Mouse (Mus musculus): ENCODE measurements around the gene Ccl25. TPM values are rescaled to one million over a fixed set of nuclear protein-coding genes. Genes with fewer than 3 reads are reported as not detected.

The Ccl25 gene
- 15.7 and 17.8 TPM in 2 replicates for polyA plus RNA-seq (2014; fragmentation: Nextera tagmentation; extraction: Ambion mirVana)

- Histone ChIP-seq H3K4me1 (ENCODE audit: control insufficient read depth, insufficient read depth, low read length) (peaks cover 17% of the 10 kb centered on the region), H3K9me3 (ENCODE audit: control insufficient read depth, low read length) (no peaks in the 10 kb centered on the region), H3K36me3 (ENCODE audit: control insufficient read depth, insufficient read depth, low read length) (peaks cover 2% of the 10 kb centered on the region; the same call in 1 of the 2 replicates), H3K4me2 (peak within 1 kb of the TSS; percentile 93), H3K27me3 (ENCODE audit: control insufficient read depth, insufficient read depth, low read length) (no peaks in the 10 kb centered on the region), H3K9ac (ENCODE audit: low read length) (peak within 1 kb of the TSS; percentile 98), H3K4me3 (ENCODE audit: low read depth, low read length) (peak within 1 kb of the TSS; percentile 98), H3K27ac (ENCODE audit: low read depth, low read length) (peak within 1 kb of the TSS; percentile 81)
- WGBS, result under 1% methylated on average over 68 of the region's 78 CpGs
- ATAC-seq (ENCODE audit: low FRiP score), result peak; percentile 98
- DNase-seq (ENCODE audit: low spot score, missing footprints), result peak; percentile 99
Measured at GRCm38 (mm10) chr8:4324983-4325750, at the start of gene Ccl25, which contains the start of gene Elavl1. Gene Ccl25 (plus strand): TSS chr8:4325210. Gene Elavl1 (minus strand): TSS chr8:4325413.

- peak within 1 kb of the TSS; percentile 58 for H3K4me3 ChIP-seq (ENCODE audit: low read depth, low read length)
- DNase-seq (ENCODE audit: low spot score, missing footprints) (peak; percentile 100), ATAC-seq (ENCODE audit: low FRiP score) (peak; percentile 99)
- under 1% methylated on average over 39 of the region's 39 CpGs for WGBS
- H3K4me1 ChIP-seq (ENCODE audit: control insufficient read depth, insufficient read depth, low read length), result peaks cover 3% of the 10 kb centered on the region; the same call in 1 of the 2 replicates
- 0 out of 2 replicates have a peak, but pooled peaks cover 3% of the 10 kb centered on the region for H3K36me3 ChIP-seq (ENCODE audit: control insufficient read depth, insufficient read depth, low read length)
- peak within 1 kb of the TSS; percentile 64 for H3K4me2 ChIP-seq
- H3K9ac ChIP-seq (ENCODE audit: low read length), result peak within 1 kb of the TSS; percentile 77
- no peaks in the 10 kb centered on the region for H3K9me3 ChIP-seq (ENCODE audit: control insufficient read depth, low read length)
- H3K27me3 ChIP-seq (ENCODE audit: control insufficient read depth, insufficient read depth, low read length), result no peaks in the 10 kb centered on the region
- H3K27ac ChIP-seq (ENCODE audit: low read depth, low read length), result 0 out of 2 replicates have a peak within 1 kb of the TSS, but pooled peaks have one; percentile 25
Measured at GRCm38 (mm10) chr8:4275275-4276110, 49.5 kb upstream of the Ccl25 start, which contains the start of gene Timm44. Gene Timm44 (minus strand): TSS chr8:4275913.

- Histone ChIP-seq H3K36me3 (ENCODE audit: control insufficient read depth, insufficient read depth, low read length) (0 out of 2 replicates have a peak, but pooled peaks cover 3% of the 10 kb centered on the region), H3K4me2 (peak overlapping the region; percentile 64), H3K4me1 (ENCODE audit: control insufficient read depth, insufficient read depth, low read length) (peaks cover 3% of the 10 kb centered on the region; the same call in 1 of the 2 replicates), H3K9me3 (ENCODE audit: control insufficient read depth, low read length) (no peaks in the 10 kb centered on the region), H3K27ac (ENCODE audit: low read depth, low read length) (0 out of 2 replicates have a peak overlapping the region, but pooled peaks have one; percentile 25), H3K4me3 (ENCODE audit: low read depth, low read length) (peak overlapping the region; percentile 58), H3K9ac (ENCODE audit: low read length) (peak overlapping the region; percentile 70), H3K27me3 (ENCODE audit: control insufficient read depth, insufficient read depth, low read length) (no peaks in the 10 kb centered on the region)
- 26% methylated on average over 9 of the region's 9 CpGs for WGBS
- no peak for ATAC-seq (ENCODE audit: low FRiP score)
- DNase-seq (ENCODE audit: low spot score, missing footprints), result no peak
Measured at GRCm38 (mm10) chr8:4276111-4276465, 48.9 kb upstream of the Ccl25 start.

- no peak overlapping the region for H3K4me2 ChIP-seq
Measured at GRCm38 (mm10) chr8:4292738-4293137, 32.3 kb upstream of the Ccl25 start.

GRCm38 (mm10) chr8:4297822-4298221, 27.2 kb upstream of the Ccl25 start:
- Histone ChIP-seq H3K9me3 (ENCODE audit: control insufficient read depth, low read length) (no peaks in the 10 kb centered on the region), H3K9ac (ENCODE audit: low read length) (no peak overlapping the region), H3K27ac (ENCODE audit: low read depth, low read length) (no peak overlapping the region), H3K4me1 (ENCODE audit: control insufficient read depth, insufficient read depth, low read length) (no peaks in the 10 kb centered on the region), H3K27me3 (ENCODE audit: control insufficient read depth, insufficient read depth, low read length) (no peaks in the 10 kb centered on the region), H3K4me2 (no peak overlapping the region), H3K36me3 (ENCODE audit: control insufficient read depth, insufficient read depth, low read length) (peaks cover 24% of the 10 kb centered on the region), H3K4me3 (ENCODE audit: low read depth, low read length) (no peak overlapping the region)
- ATAC-seq (ENCODE audit: low FRiP score) (no peak), DNase-seq (ENCODE audit: low spot score, missing footprints) (no peak)
- 94% methylated on average over 4 of the region's 4 CpGs for WGBS

More at GRCm38 (mm10) chr8:4292738-4293137, 32.3 kb upstream of the Ccl25 start:
- H3K36me3 ChIP-seq (ENCODE audit: control insufficient read depth, insufficient read depth, low read length), result peaks cover 25% of the 10 kb centered on the region
- H3K4me1 ChIP-seq (ENCODE audit: control insufficient read depth, insufficient read depth, low read length), result no peaks in the 10 kb centered on the region
- no peak overlapping the region for H3K27ac ChIP-seq (ENCODE audit: low read depth, low read length)
- H3K9me3 ChIP-seq (ENCODE audit: control insufficient read depth, low read length), result no peaks in the 10 kb centered on the region
- ATAC-seq (ENCODE audit: low FRiP score), result no peak
- 93% methylated on average over 5 of the region's 5 CpGs for WGBS
- H3K9ac ChIP-seq (ENCODE audit: low read length), result no peak overlapping the region
- H3K27me3 ChIP-seq (ENCODE audit: control insufficient read depth, insufficient read depth, low read length), result no peaks in the 10 kb centered on the region
- DNase-seq (ENCODE audit: low spot score, missing footprints), result no peak
- no peak overlapping the region for H3K4me3 ChIP-seq (ENCODE audit: low read depth, low read length)

GRCm38 (mm10) chr8:4304124-4304547, 20.9 kb upstream of the Ccl25 start:
- no peaks in the 10 kb centered on the region for H3K4me1 ChIP-seq (ENCODE audit: control insufficient read depth, insufficient read depth, low read length)
- DNase-seq (ENCODE audit: low spot score, missing footprints) (no peak), ATAC-seq (ENCODE audit: low FRiP score) (no peak)
- 95% methylated on average over 3 of the region's 3 CpGs for WGBS
- H3K4me3 ChIP-seq (ENCODE audit: low read depth, low read length), result no peak overlapping the region
- no peak overlapping the region for H3K9ac ChIP-seq (ENCODE audit: low read length)
- peaks cover 32% of the 10 kb centered on the region for H3K36me3 ChIP-seq (ENCODE audit: control insufficient read depth, insufficient read depth, low read length)
- no peaks in the 10 kb centered on the region for H3K27me3 ChIP-seq (ENCODE audit: control insufficient read depth, insufficient read depth, low read length)
- no peaks in the 10 kb centered on the region for H3K9me3 ChIP-seq (ENCODE audit: control insufficient read depth, low read length)
- H3K4me2 ChIP-seq, result no peak overlapping the region
- no peak overlapping the region for H3K27ac ChIP-seq (ENCODE audit: low read depth, low read length)

- no peak overlapping the region for H3K4me3 ChIP-seq (ENCODE audit: low read depth, low read length)
- ATAC-seq (ENCODE audit: low FRiP score) (no peak), DNase-seq (ENCODE audit: low spot score, missing footprints) (no peak)
- H3K9ac ChIP-seq (ENCODE audit: low read length), result no peak overlapping the region
- no peaks in the 10 kb centered on the region for H3K27me3 ChIP-seq (ENCODE audit: control insufficient read depth, insufficient read depth, low read length)
- H3K4me1 ChIP-seq (ENCODE audit: control insufficient read depth, insufficient read depth, low read length), result no peaks in the 10 kb centered on the region
- H3K4me2 ChIP-seq, result no peak overlapping the region
- no peaks in the 10 kb centered on the region for H3K9me3 ChIP-seq (ENCODE audit: control insufficient read depth, low read length)
- H3K36me3 ChIP-seq (ENCODE audit: control insufficient read depth, insufficient read depth, low read length), result peaks cover 30% of the 10 kb centered on the region
- H3K27ac ChIP-seq (ENCODE audit: low read depth, low read length), result no peak overlapping the region
- WGBS, result 83% methylated on average over 2 of the region's 2 CpGs
Measured at GRCm38 (mm10) chr8:4305838-4306237, 19.2 kb upstream of the Ccl25 start.

GRCm38 (mm10) chr8:4312104-4312503, 12.9 kb upstream of the Ccl25 start:
- Histone ChIP-seq H3K4me1 (ENCODE audit: control insufficient read depth, insufficient read depth, low read length) (no peaks in the 10 kb centered on the region), H3K4me3 (ENCODE audit: low read depth, low read length) (no peak overlapping the region), H3K27ac (ENCODE audit: low read depth, low read length) (no peak overlapping the region), H3K4me2 (no peak overlapping the region), H3K36me3 (ENCODE audit: control insufficient read depth, insufficient read depth, low read length) (peaks cover 8% of the 10 kb centered on the region), H3K27me3 (ENCODE audit: control insufficient read depth, insufficient read depth, low read length) (no peaks in the 10 kb centered on the region), H3K9me3 (ENCODE audit: control insufficient read depth, low read length) (no peaks in the 10 kb centered on the region), H3K9ac (ENCODE audit: low read length) (no peak overlapping the region)
- DNase-seq (ENCODE audit: low spot score, missing footprints) (no peak), ATAC-seq (ENCODE audit: low FRiP score) (no peak)

Measured in midbrain, embryonic 11.5 days (tissue).